Mouse (Mus musculus) brain, embryonic 14.5 days (tissue): ENCODE measurements around the gene Eml5.

Source experiments
- CTCF ChIP-seq: fragments of 200-500 bp; IDR thresholded peaks from 2 replicates; pipeline ENCODE4 v1.5.1; 2012; ENCODE audit warnings: inconsistent platforms, mild to moderate bottlenecking, moderate library complexity, borderline replicate concordance; ENCODE audit not compliant: insufficient read depth, insufficient read length; ENCODE audit errors: extremely low read depth
- POLR2A ChIP-seq: fragments of 200-500 bp; IDR thresholded peaks from 2 replicates; pipeline ENCODE4 v1.6.1; 2012; ENCODE audit warnings: mild to moderate bottlenecking, inconsistent platforms, borderline replicate concordance; ENCODE audit not compliant: poor library complexity, insufficient read depth, insufficient read length, severe bottlenecking; ENCODE audit errors: extremely low read depth

DNA sequence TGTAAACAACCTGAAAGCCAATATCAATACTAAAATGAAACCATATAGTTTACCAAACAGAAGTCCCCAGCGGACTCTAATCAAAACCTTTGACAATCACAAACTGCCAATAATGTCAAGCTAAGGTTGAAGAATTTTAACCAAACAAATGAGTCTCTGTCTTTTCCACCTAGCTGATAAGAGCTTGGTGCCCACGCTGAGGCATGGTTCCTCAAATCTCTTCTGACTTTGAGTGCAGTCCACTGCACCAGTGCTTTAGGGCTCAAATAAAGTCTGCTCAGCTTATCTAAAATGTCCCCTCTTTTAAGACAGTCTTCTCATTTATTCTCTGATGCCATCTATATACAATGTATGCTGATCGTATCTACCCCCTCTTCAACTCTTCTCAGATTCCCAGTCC lies 61.1 kb downstream of the Eml5 start:
- no peak for TF ChIP-seq POLR2A
- TF ChIP-seq CTCF: no peak
